Mouse (Mus musculus) liver, embryonic 14.5 days (tissue): Measurements from ENCODE around the gene Msantd3. TPM values are rescaled to one million over a fixed set of nuclear protein-coding genes. Genes with fewer than 3 reads are reported as not detected.

Experiments
- ATAC-seq: fragments of 200-750 bp; cut with Nextera tagmentation; 2 replicates; pipeline ENCODE4 v1.8.0; 2017; ENCODE audit warnings: moderate number of reproducible peaks, mild to moderate bottlenecking, moderate library complexity; ENCODE audit not compliant: insufficient read depth
- DNase-seq, 3 experiments: peaks; one replicate each; pipeline ENCODE4 v3.0.0-alpha.2; 2012 to 2013; ENCODE audit warnings: low read depth in 3 of 3, low spot score in 3 of 3
- H3K27ac ChIP-seq: fragments of 300-500 bp; sonication (generic); 2 replicates; pipeline ENCODE4 v1.5.1; 2014; ENCODE audit warnings: moderate library complexity, mild to moderate bottlenecking, control low read depth, inconsistent platforms
- H3K27me3 ChIP-seq: fragments of 300-500 bp; sonication (generic); 2 replicates; pipeline ENCODE4 v1.6.1; 2014; ENCODE audit warnings: mild to moderate bottlenecking, low read length, moderate library complexity; ENCODE audit not compliant: control insufficient read depth, insufficient read depth
- H3K36me3 ChIP-seq: fragments of 300-500 bp; sonication (generic); replicated peaks from 2 replicates; pipeline ENCODE4 v1.6.1; 2014; ENCODE audit warnings: low read depth; ENCODE audit not compliant: control insufficient read depth, insufficient read depth
- H3K4me1 ChIP-seq, 2 experiments: fragments of 200-500 bp in 1 of 2; fragments of 300-500 bp in 1 of 2; sonication (generic) in 1 of 2; replicated peaks; 2 replicates each; pipeline ENCODE4 v1.6.1; 2012 to 2014; ENCODE audit warnings: antibody characterized with exemption in 1 of 2, inconsistent platforms in 1 of 2, low read length in 1 of 2; ENCODE audit not compliant: control insufficient read depth in 2 of 2, insufficient read depth in 2 of 2
- H3K4me2 ChIP-seq: fragments of 300-500 bp; sonication (generic); 2 replicates; pipeline ENCODE4 v1.6.1; 2014; ENCODE audit warnings: low read depth, mild to moderate bottlenecking, control low read depth, moderate library complexity
- H3K4me3 ChIP-seq, 2 experiments: fragments of 200-500 bp in 1 of 2; fragments of 300-500 bp in 1 of 2; sonication (generic) in 1 of 2; 2 replicates each; pipeline ENCODE4 v1.5.1; 2012 to 2014; ENCODE audit warnings: low read depth in 2 of 2, low read length in 2 of 2, mild to moderate bottlenecking in 2 of 2, control low read depth in 1 of 2, inconsistent platforms in 1 of 2, moderate library complexity in 1 of 2; ENCODE audit not compliant: insufficient read depth in 1 of 2
- H3K9ac ChIP-seq: fragments of 300-500 bp; sonication (generic); replicated peaks from 2 replicates; pipeline ENCODE4 v1.6.1; 2014; ENCODE audit warnings: mild to moderate bottlenecking, control low read depth, moderate library complexity
- H3K9me3 ChIP-seq: fragments of 300-500 bp; sonication (generic); 2 replicates; pipeline ENCODE4 v1.6.1; 2016; ENCODE audit warnings: low read length, mixed read lengths; ENCODE audit not compliant: control insufficient read depth
- CTCF ChIP-seq: IDR thresholded peaks from 2 replicates; pipeline ENCODE4 v1.5.1; 2016; ENCODE audit warnings: antibody characterized with exemption, low read depth, control low read depth
- EP300 ChIP-seq: IDR thresholded peaks from 2 replicates; pipeline ENCODE4 v1.6.1; 2016; ENCODE audit warnings: antibody characterized with exemption, low read depth
- WGBS: fragments of 180-500 bp; shearing (Covaris S2); extraction: QIAGEN DNeasy Blood & Tissue Kit; methylation state at CpG from one replicate; pipeline ENCODE4 v1.1.7; 2014; ENCODE audit not compliant: insufficient replicate concordance; 5-methylcytosine and 5-hydroxymethylcytosine counted together
- polyA plus RNA-seq, 2 experiments: library from polyadenylated mRNA; depleted of rRNA in 1 of 2; stranded (reverse) in 1 of 2; unstranded in 1 of 2; fragments of >200 nt; fragmentation: Nextera tagmentation in 1 of 2; extraction: Ambion mirVana in 1 of 2; gene quantifications; 2 replicates each; pipeline versions ENCODE4 v1.2.1 to v1.2.3; 2012 to 2014

The Msantd3 gene
- polyA plus RNA-seq, 2 experiments: 1.5 to 2.1 TPM

GRCm38 (mm10) chr4:48582941-48583340 lies 43.2 kb downstream of the Msantd3 start:
- Histone ChIP-seq H3K4me1 (no peaks in the 10 kb centered on the region), H3K9me3 (no peaks in the 10 kb centered on the region), H3K36me3 (no peaks in the 10 kb centered on the region), H3K27ac (no peak overlapping the region), H3K9ac (no peak overlapping the region), H3K4me3 (no peak overlapping the region), H3K4me2 (no peak overlapping the region), H3K27me3 (peaks cover 28% of the 10 kb centered on the region)
- TF ChIP-seq EP300 (no peak), CTCF (no peak)
- WGBS: 55% methylated on average over 2 of the region's 2 CpGs
- DNase-seq (no peak), ATAC-seq (no peak)

GRCm38 (mm10) chr4:48584421-48585240 lies 44.9 kb downstream of the Msantd3 start, which contains the start of gene Tmeff1:
Gene Tmeff1 (plus strand): TSS chr4:48585174.
- H3K27me3 ChIP-seq: peaks cover 28% of the 10 kb centered on the region
- H3K4me3 ChIP-seq: peak within 1 kb of the TSS; percentile 60 to 75
- H3K9ac ChIP-seq: no peak within 1 kb of the TSS
- WGBS: 4% methylated on average over 59 of the region's 64 CpGs
- ATAC-seq: no peak; the same call in 1 of the 2 replicates
- DNase-seq: no peak
- H3K4me1 ChIP-seq: no peaks in the 10 kb centered on the region
- peak within 1 kb of the TSS; percentile 66 for H3K4me2 ChIP-seq
- no peak within 1 kb of the TSS for H3K27ac ChIP-seq
- H3K36me3 ChIP-seq: no peaks in the 10 kb centered on the region
- TF ChIP-seq EP300: no peak
- no peak for TF ChIP-seq CTCF
- H3K9me3 ChIP-seq: no peaks in the 10 kb centered on the region

- Histone ChIP-seq H3K36me3 (no peaks in the 10 kb centered on the region), H3K9ac (no peak overlapping the region), H3K27me3 (peaks cover 28% of the 10 kb centered on the region), H3K27ac (no peak overlapping the region), H3K4me2 (peak overlapping the region; percentile 66), H3K9me3 (no peaks in the 10 kb centered on the region), H3K4me3 (peak overlapping the region; percentile 60 to 75), H3K4me1 (no peaks in the 10 kb centered on the region)
- no peak for DNase-seq
- TF ChIP-seq CTCF (no peak), EP300 (no peak)
- peak; percentile 33; the same call in 1 of the 2 replicates for ATAC-seq
- WGBS: 1% methylated on average over 87 of the region's 92 CpGs
These were observed 45.7 kb downstream of the Msantd3 start for GRCm38 (mm10) chr4:48585241-48586098.

GRCm38 (mm10) chr4:48586099-48586821 lies 46.5 kb downstream of the Msantd3 start:
- Histone ChIP-seq H3K27me3 (peaks cover 28% of the 10 kb centered on the region), H3K4me3 (peak overlapping the region; percentile 60 to 75), H3K4me1 (no peaks in the 10 kb centered on the region), H3K9me3 (no peaks in the 10 kb centered on the region), H3K9ac (no peak overlapping the region), H3K27ac (no peak overlapping the region), H3K4me2 (peak overlapping the region; percentile 66), H3K36me3 (no peaks in the 10 kb centered on the region)
- ATAC-seq (no peak), DNase-seq (no peak)
- WGBS: 23% methylated on average over 12 of the region's 12 CpGs
- TF ChIP-seq CTCF: peak; percentile 3; the same call in 1 of the 2 replicates
- TF ChIP-seq EP300: no peak
